Mouse (Mus musculus): ENCODE measurements around the gene Cntn1. TPM values are rescaled to one million over a fixed set of nuclear protein-coding genes. Genes with fewer than 3 reads are reported as not detected.

The Cntn1 gene
- polyA plus RNA-seq, 1 experiment from 2014 or later: 0.93 TPM

- Histone ChIP-seq H3K27me3 (ENCODE audit: poor library complexity, severe bottlenecking) (peaks cover 38% of the 10 kb centered on the region), H3K9me3 (no peaks in the 10 kb centered on the region), H3K36me3 (replicated peaks) (no peaks in the 10 kb centered on the region), H3K27ac (no peak overlapping the region), H3K4me3 (no peak overlapping the region), H3K4me1 (peaks cover 39% of the 10 kb centered on the region)
- WGBS: 22% methylated on average over 1 of the region's 1 CpGs
- no peak for DNase-seq (ENCODE audit: extremely low spot score, low spot score)
Measured at GRCm38 (mm10) chr15:92085876-92086275, 34.9 kb downstream of the Cntn1 start.

- WGBS: 18% methylated on average over 6 of the region's 6 CpGs
- peak; percentile 38 for DNase-seq (ENCODE audit: extremely low spot score, low spot score)
Measured at GRCm38 (mm10) chr15:92087691-92088286, 36.8 kb downstream of the Cntn1 start.

GRCm38 (mm10) chr15:92090787-92091186 is 39.8 kb downstream of the Cntn1 start:
- H3K4me1 ChIP-seq: peaks cover 24% of the 10 kb centered on the region
- 92% methylated on average over 6 of the region's 6 CpGs for WGBS
- no peaks in the 10 kb centered on the region for H3K9me3 ChIP-seq
- H3K36me3 ChIP-seq (replicated peaks): no peaks in the 10 kb centered on the region
- H3K27me3 ChIP-seq (ENCODE audit: poor library complexity, severe bottlenecking): peaks cover 26% of the 10 kb centered on the region
- no peak overlapping the region for H3K4me3 ChIP-seq
- no peak overlapping the region for H3K27ac ChIP-seq
- DNase-seq (ENCODE audit: extremely low spot score, low spot score): no peak

More at GRCm38 (mm10) chr15:92087691-92088286, 36.8 kb downstream of the Cntn1 start:
- Histone ChIP-seq H3K4me1 (peaks cover 39% of the 10 kb centered on the region), H3K36me3 (replicated peaks) (no peaks in the 10 kb centered on the region), H3K27me3 (ENCODE audit: poor library complexity, severe bottlenecking) (peaks cover 42% of the 10 kb centered on the region), H3K9me3 (no peaks in the 10 kb centered on the region), H3K27ac (peak overlapping the region; percentile 44; the same call in 1 of the 2 replicates), H3K4me3 (no peak overlapping the region)

GRCm38 (mm10) chr15:92092041-92092440 is 41.1 kb downstream of the Cntn1 start:
- Histone ChIP-seq H3K27me3 (ENCODE audit: poor library complexity, severe bottlenecking) (peaks cover 26% of the 10 kb centered on the region), H3K27ac (no peak overlapping the region), H3K4me1 (peaks cover 12% of the 10 kb centered on the region), H3K36me3 (replicated peaks) (no peaks in the 10 kb centered on the region), H3K9me3 (no peaks in the 10 kb centered on the region), H3K4me3 (no peak overlapping the region)
- no peak for DNase-seq (ENCODE audit: extremely low spot score, low spot score)
- 84% methylated on average over 3 of the region's 3 CpGs for WGBS

GRCm38 (mm10) chr15:92099410-92100174 is 48.6 kb downstream of the Cntn1 start:
- Histone ChIP-seq H3K27ac (no peak overlapping the region), H3K4me1 (no peaks in the 10 kb centered on the region), H3K9me3 (no peaks in the 10 kb centered on the region), H3K27me3 (ENCODE audit: poor library complexity, severe bottlenecking) (no peaks in the 10 kb centered on the region), H3K4me3 (no peak overlapping the region), H3K36me3 (replicated peaks) (no peaks in the 10 kb centered on the region)
- DNase-seq (ENCODE audit: extremely low spot score, low spot score): no peak
- WGBS: 64% methylated on average over 5 of the region's 5 CpGs

- Histone ChIP-seq H3K9me3 (no peaks in the 10 kb centered on the region), H3K4me3 (no peak overlapping the region), H3K36me3 (replicated peaks) (no peaks in the 10 kb centered on the region), H3K4me1 (no peaks in the 10 kb centered on the region), H3K27ac (no peak overlapping the region), H3K27me3 (ENCODE audit: poor library complexity, severe bottlenecking) (no peaks in the 10 kb centered on the region)
- no peak for DNase-seq (ENCODE audit: extremely low spot score, low spot score)
- WGBS: 88% methylated on average over 9 of the region's 9 CpGs
Measured at GRCm38 (mm10) chr15:92101956-92102355, 51.0 kb downstream of the Cntn1 start.

GRCm38 (mm10) chr15:92112455-92112854 is 61.5 kb downstream of the Cntn1 start:
- no peak for DNase-seq (ENCODE audit: extremely low spot score, low spot score)
- Histone ChIP-seq H3K9me3 (no peaks in the 10 kb centered on the region), H3K4me3 (no peak overlapping the region), H3K4me1 (peaks cover 20% of the 10 kb centered on the region), H3K36me3 (replicated peaks) (no peaks in the 10 kb centered on the region), H3K27me3 (ENCODE audit: poor library complexity, severe bottlenecking) (no peaks in the 10 kb centered on the region), H3K27ac (peak overlapping the region; percentile 16; the same call in 1 of the 2 replicates)

GRCm38 (mm10) chr15:92132936-92133335 is 82.0 kb downstream of the Cntn1 start:
- 91% methylated on average over 3 of the region's 3 CpGs for WGBS
- H3K4me3 ChIP-seq: no peak overlapping the region
- H3K27ac ChIP-seq: no peak overlapping the region
- no peaks in the 10 kb centered on the region for H3K36me3 ChIP-seq (replicated peaks)
- no peaks in the 10 kb centered on the region for H3K9me3 ChIP-seq
- H3K4me1 ChIP-seq: no peaks in the 10 kb centered on the region
- H3K27me3 ChIP-seq (ENCODE audit: poor library complexity, severe bottlenecking): no peaks in the 10 kb centered on the region
- DNase-seq (ENCODE audit: extremely low spot score, low spot score): no peak

- no peaks in the 10 kb centered on the region for H3K4me1 ChIP-seq
- H3K9me3 ChIP-seq: no peaks in the 10 kb centered on the region
- WGBS: 88% methylated on average over 9 of the region's 9 CpGs
- H3K36me3 ChIP-seq (replicated peaks): no peaks in the 10 kb centered on the region
- no peak overlapping the region for H3K4me3 ChIP-seq
- no peak overlapping the region for H3K27ac ChIP-seq
- no peak for DNase-seq (ENCODE audit: extremely low spot score, low spot score)
- H3K27me3 ChIP-seq (ENCODE audit: poor library complexity, severe bottlenecking): no peaks in the 10 kb centered on the region
Measured at GRCm38 (mm10) chr15:92134254-92134653, 83.3 kb downstream of the Cntn1 start.

GRCm38 (mm10) chr15:92137026-92137425 is 86.1 kb downstream of the Cntn1 start:
- Histone ChIP-seq H3K9me3 (no peaks in the 10 kb centered on the region), H3K4me3 (no peak overlapping the region), H3K27ac (no peak overlapping the region), H3K4me1 (no peaks in the 10 kb centered on the region), H3K27me3 (ENCODE audit: poor library complexity, severe bottlenecking) (no peaks in the 10 kb centered on the region), H3K36me3 (replicated peaks) (no peaks in the 10 kb centered on the region)
- WGBS: 87% methylated on average over 6 of the region's 6 CpGs
- no peak for DNase-seq (ENCODE audit: extremely low spot score, low spot score)

- H3K4me3 ChIP-seq: no peak overlapping the region
- no peaks in the 10 kb centered on the region for H3K27me3 ChIP-seq (ENCODE audit: poor library complexity, severe bottlenecking)
- H3K4me1 ChIP-seq: no peaks in the 10 kb centered on the region
- no peaks in the 10 kb centered on the region for H3K9me3 ChIP-seq
- 78% methylated on average over 4 of the region's 4 CpGs for WGBS
- no peak for DNase-seq (ENCODE audit: extremely low spot score, low spot score)
- H3K27ac ChIP-seq: no peak overlapping the region
- H3K36me3 ChIP-seq (replicated peaks): no peaks in the 10 kb centered on the region
Measured at GRCm38 (mm10) chr15:92141972-92142371, 91.0 kb downstream of the Cntn1 start.

GRCm38 (mm10) chr15:92154921-92155320 is 104.0 kb downstream of the Cntn1 start:
- no peaks in the 10 kb centered on the region for H3K36me3 ChIP-seq (replicated peaks)
- 37% methylated on average over 2 of the region's 2 CpGs for WGBS
- no peak for DNase-seq (ENCODE audit: extremely low spot score, low spot score)
- no peaks in the 10 kb centered on the region for H3K27me3 ChIP-seq (ENCODE audit: poor library complexity, severe bottlenecking)
- no peak overlapping the region for H3K27ac ChIP-seq
- H3K9me3 ChIP-seq: no peaks in the 10 kb centered on the region
- peaks cover 4% of the 10 kb centered on the region; the same call in 1 of the 2 replicates for H3K4me1 ChIP-seq
- H3K4me3 ChIP-seq: no peak overlapping the region

GRCm38 (mm10) chr15:92160855-92161162 is 109.8 kb downstream of the Cntn1 start:
- no peak overlapping the region for H3K27ac ChIP-seq
- no peaks in the 10 kb centered on the region for H3K27me3 ChIP-seq (ENCODE audit: poor library complexity, severe bottlenecking)
- no peaks in the 10 kb centered on the region for H3K9me3 ChIP-seq
- no peak for DNase-seq (ENCODE audit: extremely low spot score, low spot score)
- H3K36me3 ChIP-seq (replicated peaks): no peaks in the 10 kb centered on the region
- peaks cover 23% of the 10 kb centered on the region for H3K4me1 ChIP-seq
- peak overlapping the region; percentile 37; the same call in 1 of the 2 replicates for H3K4me3 ChIP-seq
- 68% methylated on average over 10 of the region's 10 CpGs for WGBS

All from forebrain, embryonic 10.5 days (tissue).